In genomic region chr3:43945780-43946179, GRCm38 (mm10) we compare ENCODE assay signal across 26 mouse cellular contexts.
DNase-seq lines count a peak whose midpoint lies in the region; ATAC-seq and TF ChIP-seq lines count a peak whose summit lies in the region.
"Had no signal": no experiment of that assay in that cellular context is flagged by ENCODE, and none has a peak within 500 bp of the region (broad histone marks: within the 10 kb centered on the region; RNA-seq: fewer than 3 reads in every experiment).

No protein-coding gene starts in this region.

- no peaks in the 10 kb centered on the region for H3K4me1 ChIP-seq in hindbrain, postnatal 0 days (ENCODE audit: insufficient read depth, low read length)
- H3K4me1 ChIP-seq in hindbrain, embryonic 16.5 days (ENCODE audit: control insufficient read depth, insufficient read depth, low read depth, low read length) = no peaks in the 10 kb centered on the region
- no peaks in the 10 kb centered on the region for H3K4me1 ChIP-seq in liver, embryonic 12.5 days
- H3K4me1 ChIP-seq: embryonic facial prominence, embryonic 15.5 days; forebrain, embryonic 15.5 days; hindbrain, embryonic 15.5 days; limb, embryonic 15.5 days; liver, embryonic 15.5 days; lung, embryonic 15.5 days had no signal

- H3K9me3 ChIP-seq in hindbrain, postnatal 0 days (ENCODE audit: low read length) = no peaks in the 10 kb centered on the region
- H3K9me3 ChIP-seq in hindbrain, embryonic 16.5 days (ENCODE audit: control insufficient read depth, low read length) = no peaks in the 10 kb centered on the region
- 0 out of 2 replicates have a peak, but pooled peaks cover 8% of the 10 kb centered on the region for H3K9me3 ChIP-seq in liver, embryonic 12.5 days (replicated peaks)
- H3K9me3 ChIP-seq: embryonic facial prominence, embryonic 15.5 days; forebrain, embryonic 15.5 days; hindbrain, embryonic 15.5 days; limb, embryonic 15.5 days; liver, embryonic 15.5 days; lung, embryonic 15.5 days had no signal

- H3K9ac ChIP-seq in hindbrain, postnatal 0 days (replicated peaks; ENCODE audit: low read length) = no peak overlapping the region
- no peak overlapping the region for H3K9ac ChIP-seq in hindbrain, embryonic 16.5 days (ENCODE audit: low read depth, low read length)
- no peak overlapping the region for H3K9ac ChIP-seq in liver, embryonic 12.5 days
- H3K9ac ChIP-seq: embryonic facial prominence, embryonic 15.5 days; forebrain, embryonic 15.5 days; hindbrain, embryonic 15.5 days; limb, embryonic 15.5 days; liver, embryonic 15.5 days; lung, embryonic 15.5 days had no signal

- H3K27me3 ChIP-seq in hindbrain, postnatal 0 days (ENCODE audit: insufficient read depth, low read length) = no peaks in the 10 kb centered on the region
- H3K27me3 ChIP-seq in hindbrain, embryonic 16.5 days (replicated peaks; ENCODE audit: control insufficient read depth, insufficient read depth, low read length) = no peaks in the 10 kb centered on the region
- H3K27me3 ChIP-seq in liver, embryonic 12.5 days (replicated peaks) = no peaks in the 10 kb centered on the region
- H3K27me3 ChIP-seq: embryonic facial prominence, embryonic 15.5 days; forebrain, embryonic 15.5 days; hindbrain, embryonic 15.5 days; limb, embryonic 15.5 days; liver, embryonic 15.5 days; lung, embryonic 15.5 days had no signal

- no peak overlapping the region for H3K27ac ChIP-seq in hindbrain, postnatal 0 days
- H3K27ac ChIP-seq in hindbrain, embryonic 16.5 days (ENCODE audit: low read depth, low read length) = no peak overlapping the region
- no peak overlapping the region for H3K27ac ChIP-seq in liver, embryonic 12.5 days
- H3K27ac ChIP-seq: embryonic facial prominence, embryonic 15.5 days; forebrain, embryonic 15.5 days; hindbrain, embryonic 15.5 days; limb, embryonic 15.5 days; liver, embryonic 15.5 days; lung, embryonic 15.5 days had no signal

- H3K36me3 ChIP-seq in hindbrain, postnatal 0 days (ENCODE audit: insufficient read depth, low read length) = no peaks in the 10 kb centered on the region
- H3K36me3 ChIP-seq in hindbrain, embryonic 16.5 days (ENCODE audit: control insufficient read depth, insufficient read depth, low read length) = no peaks in the 10 kb centered on the region
- H3K36me3 ChIP-seq in liver, embryonic 12.5 days = no peaks in the 10 kb centered on the region
- H3K36me3 ChIP-seq: embryonic facial prominence, embryonic 15.5 days; forebrain, embryonic 15.5 days; hindbrain, embryonic 15.5 days; limb, embryonic 15.5 days; liver, embryonic 15.5 days; lung, embryonic 15.5 days had no signal

- H3K4me3 ChIP-seq in hindbrain, postnatal 0 days (ENCODE audit: low read length) = no peak overlapping the region
- H3K4me3 ChIP-seq in hindbrain, embryonic 16.5 days (ENCODE audit: low read length) = no peak overlapping the region
- H3K4me3 ChIP-seq in liver, embryonic 12.5 days = no peak overlapping the region
- H3K4me3 ChIP-seq: embryonic facial prominence, embryonic 15.5 days; forebrain, embryonic 15.5 days; hindbrain, embryonic 15.5 days; limb, embryonic 15.5 days; liver, embryonic 15.5 days; lung, embryonic 15.5 days had no signal

- no peak for ATAC-seq in hindbrain, postnatal 0 days
- no peak for ATAC-seq in hindbrain, embryonic 16.5 days
- ATAC-seq in liver, embryonic 12.5 days = no peak
- ATAC-seq: activated CD4-positive, CD25-positive, alpha-beta regulatory T cell, adult 4 months; CD4-positive, CD25-positive, alpha-beta regulatory T cell, adult 4 months; forebrain, embryonic 15.5 days; intestine, postnatal 0 days; midbrain, embryonic 16.5 days had no signal

- no peak for TF ChIP-seq CTCF in hindbrain, postnatal 0 days (IDR thresholded peaks at IDR 0.05; ENCODE audit: low read depth)

- peak; percentile 6 for DNase-seq in hindbrain, postnatal 0 days (ENCODE audit: low spot score)
- peak; percentile 84 for DNase-seq in 3T3-L1 (ENCODE audit: low read depth, low spot score)
- DNase-seq in MN1 (ENCODE audit: low spot score) = peak; percentile 4
- peak; percentile 1 for DNase-seq in adrenal gland, postnatal 25 days
- no peak for DNase-seq in right cerebral cortex, postnatal 25 days
- DNase-seq: cerebellum, adult 11-12 months; cerebellum, postnatal 36 days; embryo, embryonic 11 days; gastrocnemius, postnatal 14 days; heart, adult 11 months; layer of hippocampus, adult 9-11 months; lung, postnatal 4 days; spleen, adult 18-20 months had no signal

- WGBS in hindbrain, postnatal 0 days = 76% methylated on average over 3 of the region's 3 CpGs
- WGBS in hindbrain, embryonic 16.5 days = 78% methylated on average over 3 of the region's 3 CpGs
- 69% methylated on average over 3 of the region's 3 CpGs for WGBS in liver, embryonic 12.5 days (ENCODE audit: insufficient replicate concordance)

- no peak overlapping the region for H3K4me2 ChIP-seq in hindbrain, postnatal 0 days (ENCODE audit: low read depth, low read length)
- no peak overlapping the region for H3K4me2 ChIP-seq in hindbrain, embryonic 16.5 days (ENCODE audit: low read length)
- no peak overlapping the region for H3K4me2 ChIP-seq in liver, embryonic 12.5 days
- H3K4me2 ChIP-seq: embryonic facial prominence, embryonic 15.5 days; forebrain, embryonic 15.5 days; heart, embryonic 11.5 days; hindbrain, embryonic 15.5 days; limb, embryonic 15.5 days; liver, embryonic 15.5 days; lung, embryonic 15.5 days had no signal
